Mouse (Mus musculus) stomach, postnatal 0 days (tissue): ENCODE data around the gene Ppp1r8.

Experiments used
- CTCF ChIP-seq: IDR thresholded peaks from 2 replicates; pipeline ENCODE4 v1.5.1; 2016; ENCODE audit warnings: antibody characterized with exemption, low read depth, mild to moderate bottlenecking, moderate library complexity
- EP300 ChIP-seq: optimal IDR thresholded peaks from 2 replicates; pipeline ENCODE3; 2016; ENCODE audit warnings: antibody characterized with exemption

GRCm38 (mm10) chr4:132863012-132863411, 20.0 kb upstream of the Ppp1r8 start:
- TF ChIP-seq CTCF (no peak), EP300 (no peak)
